Mouse (Mus musculus) testis, adult 2 months (tissue): Measurements from ENCODE around the gene Ccdc106. TPM values are rescaled to one million over a fixed set of nuclear protein-coding genes. Genes with fewer than 3 reads are reported as not detected.

Source experiments
- H3K27ac ChIP-seq: fragments of 200-500 bp; 2 replicates; pipeline ENCODE4 v1.5.1; 2012; ENCODE audit warnings: low read depth, low read length; ENCODE audit not compliant: control insufficient read depth, insufficient read depth
- H3K27me3 ChIP-seq: fragments of 200-500 bp; 2 replicates; pipeline ENCODE4 v1.6.1; 2012; ENCODE audit warnings: mild to moderate bottlenecking, low read length, moderate library complexity; ENCODE audit not compliant: control insufficient read depth, insufficient read depth
- H3K36me3 ChIP-seq: fragments of 200-500 bp; 2 replicates; pipeline ENCODE4 v1.6.1; 2012; ENCODE audit warnings: mild to moderate bottlenecking, low read length; ENCODE audit not compliant: control insufficient read depth, insufficient read depth
- H3K4me1 ChIP-seq: fragments of 200-500 bp; 2 replicates; pipeline ENCODE4 v1.6.1; 2012; ENCODE audit warnings: low read length; ENCODE audit not compliant: control insufficient read depth, insufficient read depth
- H3K4me3 ChIP-seq: fragments of 200-500 bp; 2 replicates; pipeline ENCODE4 v1.5.1; 2012; ENCODE audit warnings: low read depth, mild to moderate bottlenecking, low read length, moderate library complexity, mixed read lengths; ENCODE audit not compliant: control insufficient read depth
- CTCF ChIP-seq: fragments of 200-500 bp; IDR thresholded peaks from 2 replicates; pipeline ENCODE4 v1.5.1; 2012; ENCODE audit warnings: low read depth, mild to moderate bottlenecking, inconsistent platforms, low read length, moderate library complexity; ENCODE audit not compliant: control insufficient read depth, insufficient read depth, insufficient replicate concordance
- POLR2A ChIP-seq: fragments of 200-500 bp; IDR thresholded peaks from 2 replicates; pipeline ENCODE4 v1.6.1; 2012; ENCODE audit warnings: low read depth, mild to moderate bottlenecking, inconsistent platforms, low read length, moderate library complexity; ENCODE audit not compliant: control insufficient read depth
- polyA plus RNA-seq: library from polyadenylated mRNA; depleted of rRNA; stranded (reverse); fragments of >200 nt; gene quantifications from 2 replicates; pipeline ENCODE4 v1.2.3, GENCODE M21; 2012; rRNA removed

Gene Ccdc106
- polyA plus RNA-seq, 1 experiment: 7.9 TPM

- H3K4me1 ChIP-seq: no peaks in the 10 kb centered on the region
- TF ChIP-seq CTCF (no peak), POLR2A (no peak)
- H3K27me3 ChIP-seq: no peaks in the 10 kb centered on the region
- no peak overlapping the region for H3K27ac ChIP-seq
- no peak overlapping the region for H3K4me3 ChIP-seq
- no peaks in the 10 kb centered on the region for H3K36me3 ChIP-seq
Observed at GRCm38 (mm10) chr7:5102564-5102963, 82.2 kb downstream of the Ccdc106 start.

GRCm38 (mm10) chr7:5108272-5108671 is 87.9 kb downstream of the Ccdc106 start:
- Histone ChIP-seq H3K27me3 (no peaks in the 10 kb centered on the region), H3K4me3 (no peak overlapping the region), H3K4me1 (no peaks in the 10 kb centered on the region), H3K36me3 (no peaks in the 10 kb centered on the region), H3K27ac (no peak overlapping the region)
- no peak for TF ChIP-seq POLR2A

- no peaks in the 10 kb centered on the region for H3K36me3 ChIP-seq
- no peak overlapping the region for H3K27ac ChIP-seq
- TF ChIP-seq CTCF: no peak
- no peak for TF ChIP-seq POLR2A
- no peak overlapping the region for H3K4me3 ChIP-seq
- no peaks in the 10 kb centered on the region for H3K4me1 ChIP-seq
- no peaks in the 10 kb centered on the region for H3K27me3 ChIP-seq
Observed at GRCm38 (mm10) chr7:5109301-5109700, 88.9 kb downstream of the Ccdc106 start.

Other genes starting within 250 kb of the Ccdc106 start
- gene Fam71e2, start 249.3 kb upstream of the Ccdc106 start, polyA plus RNA-seq: 319 and 358 TPM in 2 replicates
- 15.5 and 17.3 TPM in 2 replicates for gene Il11, start 237.7 kb upstream of the Ccdc106 start, polyA plus RNA-seq
- 387 and 534 TPM in 2 replicates for gene Tmem190, start 237.6 kb upstream of the Ccdc106 start, polyA plus RNA-seq
- gene Tmem238, start 230.9 kb upstream of the Ccdc106 start, polyA plus RNA-seq: 1.1 and 1.6 TPM in 2 replicates
- 176 and 240 TPM in 2 replicates for gene Rpl28, start 227.7 kb upstream of the Ccdc106 start, polyA plus RNA-seq
- 1,069 and 1,189 TPM in 2 replicates for gene Ube2s, start 208.0 kb upstream of the Ccdc106 start, polyA plus RNA-seq
- gene Shisa7, start 175.9 kb upstream of the Ccdc106 start, polyA plus RNA-seq: 21.8 and 24.8 TPM in 2 replicates
- 4.9 and 6.5 TPM in 2 replicates for gene Isoc2b, start 150.3 kb upstream of the Ccdc106 start, polyA plus RNA-seq
- gene Isoc2a, start 143.4 kb upstream of the Ccdc106 start, polyA plus RNA-seq: 20.2 and 20.9 TPM in 2 replicates
- 0.65 and 0.79 TPM in 2 replicates for gene Gm36210, start 114.0 kb upstream of the Ccdc106 start, polyA plus RNA-seq
- 8.8 and 10.5 TPM in 2 replicates for gene Zfp628, start 105.3 kb upstream of the Ccdc106 start, polyA plus RNA-seq
- gene Nat14, start 98.5 kb upstream of the Ccdc106 start, polyA plus RNA-seq: 3.7 and 4.8 TPM in 2 replicates
- gene Ssc5d, start 94.8 kb upstream of the Ccdc106 start, polyA plus RNA-seq: 0.94 and 1.9 TPM in 2 replicates
- gene Sbk2, start 56.1 kb upstream of the Ccdc106 start, polyA plus RNA-seq: 0.04 and 0.17 TPM in 2 replicates
- 0.23 and 0.27 TPM in 2 replicates for gene Sbk3, start 49.4 kb upstream of the Ccdc106 start, polyA plus RNA-seq
- 7.6 and 9.1 TPM in 2 replicates for gene Zfp579, start 24.4 kb upstream of the Ccdc106 start, polyA plus RNA-seq
- gene Zfp524, start 6.1 kb upstream of the Ccdc106 start, polyA plus RNA-seq: 11.2 and 12.5 TPM in 2 replicates
- 36.1 and 37.2 TPM in 2 replicates for gene Fiz1, start 5.9 kb upstream of the Ccdc106 start, polyA plus RNA-seq
- not detected in 2 replicates for gene Gm44973, start 5.1 kb upstream of the Ccdc106 start, polyA plus RNA-seq
- gene Zfp865, start 177 bp upstream of the Ccdc106 start, polyA plus RNA-seq: 18.3 and 18.7 TPM in 2 replicates
- gene 4632433K11Rik, start 13.6 kb downstream of the Ccdc106 start, polyA plus RNA-seq: not detected in 2 replicates
- 4.3 and 5.2 TPM in 2 replicates for gene Zfp784, start 17.9 kb downstream of the Ccdc106 start, polyA plus RNA-seq
- gene Zfp580, start 31.0 kb downstream of the Ccdc106 start, polyA plus RNA-seq: 9.4 and 11.1 TPM in 2 replicates
- gene U2af2, start 41.6 kb downstream of the Ccdc106 start, polyA plus RNA-seq: 85.7 and 88.5 TPM in 2 replicates
- 91.7 and 103 TPM in 2 replicates for gene Epn1, start 59.7 kb downstream of the Ccdc106 start, polyA plus RNA-seq
- gene Rfpl4, start 96.4 kb downstream of the Ccdc106 start, polyA plus RNA-seq: 0.07 TPM in 1 of 2 replicates, not detected in the other
- 142 and 148 TPM in 2 replicates for gene Rasl2-9, start 105.4 kb downstream of the Ccdc106 start, polyA plus RNA-seq
- gene Vmn1r55, start 129.1 kb downstream of the Ccdc106 start, polyA plus RNA-seq: not detected in 2 replicates
- gene Vmn1r56, start 176.2 kb downstream of the Ccdc106 start, polyA plus RNA-seq: not detected in 2 replicates
- gene Vmn1r57, start 197.9 kb downstream of the Ccdc106 start, polyA plus RNA-seq: not detected in 2 replicates